Mouse (Mus musculus) MEL (cell line): ENCODE data around the gene Cobll1. TPM values are rescaled to one million over a fixed set of nuclear protein-coding genes. Genes with fewer than 3 reads are reported as not detected.

Source experiments
- DNase-seq: peaks from one replicate; pipeline ENCODE4 v3.0.0; 2011; ENCODE audit warnings: low read depth, low spot score
- H3K27ac ChIP-seq: 2 replicates; pipeline ENCODE4 v1.5.1; 2012; ENCODE audit warnings: low read depth, mild to moderate bottlenecking, control low read depth, low read length, moderate library complexity; ENCODE audit not compliant: control insufficient read depth
- H3K27me3 ChIP-seq, 2 experiments: fragments of 150-350 bp in 1 of 2; sonication (generic) in 1 of 2; 2 replicates each; pipeline ENCODE4 v1.6.1; 2012; ENCODE audit warnings: low read length in 2 of 2, mild to moderate bottlenecking in 2 of 2, improper control_type of control experiment in 1 of 2, moderate library complexity in 1 of 2; ENCODE audit not compliant: insufficient read depth in 2 of 2, control insufficient read depth in 1 of 2
- H3K36me3 ChIP-seq, 2 experiments: 2 replicates each; pipeline ENCODE4 v1.6.1; 2012 to 2014; ENCODE audit warnings: low read length in 2 of 2, improper control_type of control experiment in 1 of 2, inconsistent platforms in 1 of 2, mild to moderate bottlenecking in 1 of 2; ENCODE audit not compliant: insufficient read depth in 2 of 2, control insufficient read depth in 1 of 2
- H3K4me1 ChIP-seq, 2 experiments: fragments of 150-350 bp in 1 of 2; sonication (generic) in 1 of 2; 2 replicates each; pipeline ENCODE4 v1.6.1; 2012; ENCODE audit warnings: low read length in 2 of 2, improper control_type of control experiment in 1 of 2, mild to moderate bottlenecking in 1 of 2; ENCODE audit not compliant: insufficient read depth in 2 of 2, control insufficient read depth in 1 of 2
- H3K4me3 ChIP-seq, 2 experiments: fragments of 150-350 bp in 1 of 2; sonication (generic) in 1 of 2; 2 replicates each; pipeline ENCODE4 v1.5.1; 2012; ENCODE audit warnings: low read depth in 2 of 2, low read length in 2 of 2, mild to moderate bottlenecking in 2 of 2, moderate library complexity in 2 of 2, control low read depth in 1 of 2, improper control_type of control experiment in 1 of 2; ENCODE audit not compliant: control insufficient read depth in 1 of 2, insufficient read depth in 1 of 2
- H3K79me2 ChIP-seq: 2 replicates; pipeline ENCODE4 v1.6.1; 2012; ENCODE audit warnings: mild to moderate bottlenecking, low read length, moderate library complexity; ENCODE audit not compliant: control insufficient read depth, poor library complexity, insufficient read depth
- H3K9ac ChIP-seq: 2 replicates; pipeline ENCODE4 v1.6.1; 2012; ENCODE audit warnings: low read depth, mild to moderate bottlenecking, control low read depth, low read length, moderate library complexity; ENCODE audit not compliant: control insufficient read depth, poor library complexity, severe bottlenecking
- H3K9me3 ChIP-seq: fragments of 150-350 bp; sonication (generic); replicated peaks from 2 replicates; pipeline ENCODE4 v1.6.1; 2012; ENCODE audit warnings: mild to moderate bottlenecking, low read length, improper control_type of control experiment, moderate library complexity; ENCODE audit not compliant: insufficient read depth
- ELF1 ChIP-seq: IDR thresholded peaks from 2 replicates; pipeline ENCODE4 v1.6.1; 2014; ENCODE audit warnings: low read depth, mild to moderate bottlenecking, inconsistent platforms, low read length, improper control_type of control experiment, moderate library complexity
- GATA1 ChIP-seq: IDR thresholded peaks from 2 replicates; pipeline ENCODE4 v1.6.1; 2011; ENCODE audit warnings: low read depth, low read length, improper control_type of control experiment
- JUND ChIP-seq: IDR thresholded peaks from 2 replicates; pipeline ENCODE4 v1.6.1; 2011; ENCODE audit warnings: low read depth, mild to moderate bottlenecking, improper control_type of control experiment, low read length
- MAFK ChIP-seq: IDR thresholded peaks from 2 replicates; pipeline ENCODE4 v1.6.1; 2011; ENCODE audit warnings: low read depth, mild to moderate bottlenecking, low read length, improper control_type of control experiment, borderline replicate concordance
- NELFE ChIP-seq: IDR thresholded peaks from 2 replicates; pipeline ENCODE4 v1.6.1; 2011; ENCODE audit warnings: low read depth, low read length, improper control_type of control experiment
- POLR2AphosphoS2 ChIP-seq: IDR thresholded peaks from 2 replicates; pipeline ENCODE4 v1.6.1; 2011; ENCODE audit warnings: low read length, improper control_type of control experiment
- POLR2AphosphoS5 ChIP-seq: IDR thresholded peaks from 2 replicates; pipeline ENCODE4 v1.6.1; 2012; ENCODE audit warnings: low read depth, borderline replicate concordance, mild to moderate bottlenecking, inconsistent platforms, low read length, moderate library complexity, mixed read lengths
- USF2 ChIP-seq, 2 experiments: IDR thresholded peaks; 2 replicates each; pipeline ENCODE4 v1.6.1; 2011 to 2012; ENCODE audit warnings: improper control_type of control experiment in 2 of 2, low read length in 2 of 2, borderline replicate concordance in 1 of 2, inconsistent platforms in 1 of 2, low read depth in 1 of 2, mild to moderate bottlenecking in 1 of 2; ENCODE audit not compliant: insufficient read depth in 1 of 2
- ZNF384 ChIP-seq: IDR thresholded peaks from 2 replicates; pipeline ENCODE4 v1.6.1; 2012; ENCODE audit warnings: low read depth, mild to moderate bottlenecking, inconsistent platforms, low read length, improper control_type of control experiment
- polyA plus RNA-seq, 2 experiments: library from polyadenylated mRNA; stranded (reverse) in 1 of 2; unstranded in 1 of 2; fragments of >175 nt in 1 of 2; fragments of >200 nt in 1 of 2; gene quantifications; 2 replicates each; pipeline versions ENCODE4 v1.2.1 to v1.2.4; 2012; ENCODE audit warnings: low replicate concordance in 2 of 2, low read depth in 1 of 2; ENCODE audit not compliant: insufficient read length in 2 of 2, insufficient read depth in 1 of 2, missing spikeins in 1 of 2
- total RNA-seq: library from RNA; depleted of rRNA; stranded (reverse); fragments of 300-350 nt; gene quantifications from 2 replicates; pipeline ENCODE4 v1.2.3, GENCODE M21; 2012; rRNA removed

Gene Cobll1
- total and polyA plus RNA-seq, 3 experiments = not detected

DNA sequence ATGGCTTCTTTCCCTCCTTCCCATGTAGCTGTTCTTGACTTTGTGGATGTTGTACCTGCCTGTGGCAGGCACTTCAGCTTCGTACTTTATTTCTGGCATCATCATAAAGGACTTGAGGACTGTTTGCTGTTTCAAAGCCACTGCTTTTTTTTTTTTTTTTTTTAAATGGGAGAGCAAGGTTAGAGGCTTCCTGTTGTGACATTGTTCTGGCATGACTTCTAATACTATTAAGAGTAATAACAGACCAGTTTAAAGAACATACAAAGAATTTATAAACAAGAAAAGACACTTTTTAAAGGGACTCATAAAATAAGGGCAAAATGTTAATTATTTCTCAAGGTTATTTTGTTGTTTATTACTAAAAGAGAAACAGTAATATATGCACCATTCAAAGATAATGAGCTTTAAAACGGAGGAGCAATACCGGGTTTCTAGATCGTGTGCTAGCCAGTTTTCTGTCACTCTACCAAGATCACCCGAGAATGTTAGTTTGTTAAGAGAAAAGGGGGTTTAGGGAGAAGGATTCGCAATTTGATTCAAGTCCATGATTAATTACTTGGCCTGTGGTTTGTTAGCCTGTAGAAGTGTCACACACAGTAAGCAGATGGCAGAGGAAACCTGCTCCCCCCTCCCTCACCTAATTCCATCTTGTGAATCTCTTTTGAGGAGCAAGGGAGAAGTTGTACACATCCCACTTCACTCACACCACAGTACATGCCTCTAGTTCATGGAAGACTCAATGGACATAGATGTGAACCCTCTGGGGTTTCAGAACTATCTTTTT is 190.8 kb downstream of the Cobll1 start:
- H3K79me2 ChIP-seq = no peaks in the 10 kb centered on the region
- H3K27ac ChIP-seq = no peak overlapping the region
- no peak overlapping the region for H3K4me3 ChIP-seq
- H3K27me3 ChIP-seq = no peaks in the 10 kb centered on the region
- H3K36me3 ChIP-seq = no peaks in the 10 kb centered on the region
- no peak overlapping the region for H3K9ac ChIP-seq
- no peak for DNase-seq
- TF ChIP-seq USF2 (IDR thresholded peaks at IDR 0.05; ENCODE audit: borderline replicate concordance in 1 of 2, insufficient read depth in 1 of 2, low read depth in 1 of 2, low read length in 2 of 2) = no peak
- no peak for TF ChIP-seq ZNF384
- no peak for TF ChIP-seq GATA1
- no peak for TF ChIP-seq ELF1
- no peak for TF ChIP-seq NELFE
- no peak for TF ChIP-seq JUND
- no peak for TF ChIP-seq POLR2AphosphoS2
- no peak for TF ChIP-seq MAFK
- TF ChIP-seq POLR2AphosphoS5 = no peak
- no peaks in the 10 kb centered on the region for H3K9me3 ChIP-seq
- H3K4me1 ChIP-seq = no peaks in the 10 kb centered on the region

Other genes with a start within 250 kb of the Cobll1 start
- gene Grb14, start 214.4 kb downstream of the Cobll1 start, total RNA-seq = not detected in 2 replicates
- gene Grb14, start 214.4 kb downstream of the Cobll1 start, polyA plus RNA-seq = not detected
- not detected in 2 replicates for gene Slc38a11, start 124.6 kb upstream of the Cobll1 start, total RNA-seq
- gene Slc38a11, start 124.6 kb upstream of the Cobll1 start, polyA plus RNA-seq = not detected